Mouse (Mus musculus): ENCODE data around the gene Grm7. TPM values are rescaled to one million over a fixed set of nuclear protein-coding genes. Genes with fewer than 3 reads are reported as not detected.

Grm7 gene
- total RNA-seq, 1 experiment: not detected

- in situ Hi-C loops (cut with MboI; ENCODE audit: low sequenced_read_pairs in 2 of 2, unreplicated experiment in 2 of 2): no loop called here
- Histone ChIP-seq H3K4me1 (ENCODE audit: control insufficient read depth in 2 of 2, insufficient read depth in 2 of 2, low read length in 2 of 2, poor library complexity in 1 of 2) (peaks cover 8 to 9% of the 10 kb centered on the region in 2 experiments), H3K9ac (ENCODE audit: insufficient read depth, low read depth, low read length, poor library complexity, severe bottlenecking) (no peak overlapping the region), H3K27ac (ENCODE audit: insufficient read depth, low read depth, low read length, poor library complexity, severe bottlenecking) (no peak overlapping the region; the same call in 1 of the 2 replicates), H3K36me3 (ENCODE audit: control insufficient read depth, insufficient read depth, low read length, poor library complexity, severe bottlenecking) (no peaks in the 10 kb centered on the region), H3K9me3 (ENCODE audit: control insufficient read depth, insufficient read depth, low read depth, low read length) (no peaks in the 10 kb centered on the region), H3K4me3 (ENCODE audit: insufficient read depth in 1 of 2, low read depth in 1 of 2, low read length in 2 of 2, poor library complexity in 1 of 2, severe bottlenecking in 1 of 2) (no peak overlapping the region)
- DNase-seq (ENCODE audit: low read depth, low spot score): peak; percentile 8
- TF ChIP-seq MAFK (IDR thresholded peaks at IDR 0.05; ENCODE audit: insufficient read depth, low read depth, low read length) (no peak), CHD2 (IDR thresholded peaks at IDR 0.05; ENCODE audit: low read depth, low read length) (no peak), ZNF384 (IDR thresholded peaks at IDR 0.05; ENCODE audit: low read depth, low read length) (no peak), HCFC1 (IDR thresholded peaks at IDR 0.05; ENCODE audit: borderline replicate concordance, insufficient read depth, low read length) (no peak), ZC3H11A (IDR thresholded peaks at IDR 0.05; ENCODE audit: borderline replicate concordance, low read depth, low read length) (no peak)
Measured at GRCm38 (mm10) chr6:111446228-111446627, 800.8 kb downstream of the Grm7 start.

- Histone ChIP-seq H3K4me3 (ENCODE audit: insufficient read depth in 1 of 2, low read depth in 1 of 2, low read length in 2 of 2, poor library complexity in 1 of 2, severe bottlenecking in 1 of 2) (no peak overlapping the region), H3K4me1 (ENCODE audit: control insufficient read depth in 2 of 2, insufficient read depth in 2 of 2, low read length in 2 of 2, poor library complexity in 1 of 2) (peaks cover 8 to 9% of the 10 kb centered on the region in 2 experiments), H3K9ac (ENCODE audit: insufficient read depth, low read depth, low read length, poor library complexity, severe bottlenecking) (no peak overlapping the region), H3K36me3 (ENCODE audit: control insufficient read depth, insufficient read depth, low read length, poor library complexity, severe bottlenecking) (no peaks in the 10 kb centered on the region), H3K27ac (ENCODE audit: insufficient read depth, low read depth, low read length, poor library complexity, severe bottlenecking) (no peak overlapping the region), H3K9me3 (ENCODE audit: control insufficient read depth, insufficient read depth, low read depth, low read length) (no peaks in the 10 kb centered on the region)
- DNase-seq (ENCODE audit: low read depth, low spot score): no peak
- in situ Hi-C loops (cut with MboI; ENCODE audit: low sequenced_read_pairs in 2 of 2, unreplicated experiment in 2 of 2): no loop called here
- TF ChIP-seq ZC3H11A (IDR thresholded peaks at IDR 0.05; ENCODE audit: borderline replicate concordance, low read depth, low read length): no peak
- no peak for TF ChIP-seq CHD2 (IDR thresholded peaks at IDR 0.05; ENCODE audit: low read depth, low read length)
- no peak for TF ChIP-seq ZNF384 (IDR thresholded peaks at IDR 0.05; ENCODE audit: low read depth, low read length)
- no peak for TF ChIP-seq MAFK (IDR thresholded peaks at IDR 0.05; ENCODE audit: insufficient read depth, low read depth, low read length)
- TF ChIP-seq HCFC1 (IDR thresholded peaks at IDR 0.05; ENCODE audit: borderline replicate concordance, insufficient read depth, low read length): no peak
Measured at GRCm38 (mm10) chr6:111447851-111448250, 802.5 kb downstream of the Grm7 start.

- no peak overlapping the region for H3K4me3 ChIP-seq (ENCODE audit: insufficient read depth in 1 of 2, low read depth in 1 of 2, low read length in 2 of 2, poor library complexity in 1 of 2, severe bottlenecking in 1 of 2)
- DNase-seq (ENCODE audit: low read depth, low spot score): peak; percentile 15
- H3K36me3 ChIP-seq (ENCODE audit: control insufficient read depth, insufficient read depth, low read length, poor library complexity, severe bottlenecking): no peaks in the 10 kb centered on the region
- in situ Hi-C loops (cut with MboI; ENCODE audit: low sequenced_read_pairs in 2 of 2, unreplicated experiment in 2 of 2): no loop called here
- TF ChIP-seq CHD2 (IDR thresholded peaks at IDR 0.05; ENCODE audit: low read depth, low read length) (no peak), HCFC1 (IDR thresholded peaks at IDR 0.05; ENCODE audit: borderline replicate concordance, insufficient read depth, low read length) (no peak), MAFK (IDR thresholded peaks at IDR 0.05; ENCODE audit: insufficient read depth, low read depth, low read length) (no peak), ZC3H11A (IDR thresholded peaks at IDR 0.05; ENCODE audit: borderline replicate concordance, low read depth, low read length) (no peak), ZNF384 (IDR thresholded peaks at IDR 0.05; ENCODE audit: low read depth, low read length) (no peak)
- H3K9ac ChIP-seq (ENCODE audit: insufficient read depth, low read depth, low read length, poor library complexity, severe bottlenecking): no peak overlapping the region
- H3K4me1 ChIP-seq (ENCODE audit: control insufficient read depth in 2 of 2, insufficient read depth in 2 of 2, low read length in 2 of 2, poor library complexity in 1 of 2): peaks cover 8 to 9% of the 10 kb centered on the region in 2 experiments
- peak overlapping the region; percentile 13; the same call in 1 of the 2 replicates for H3K27ac ChIP-seq (ENCODE audit: insufficient read depth, low read depth, low read length, poor library complexity, severe bottlenecking)
- no peaks in the 10 kb centered on the region for H3K9me3 ChIP-seq (ENCODE audit: control insufficient read depth, insufficient read depth, low read depth, low read length)
Measured at GRCm38 (mm10) chr6:111449054-111449783, 803.8 kb downstream of the Grm7 start.

GRCm38 (mm10) chr6:111481866-111482265 lies 836.5 kb downstream of the Grm7 start:
- Histone ChIP-seq H3K9me3 (ENCODE audit: control insufficient read depth, insufficient read depth, low read depth, low read length) (no peaks in the 10 kb centered on the region), H3K36me3 (ENCODE audit: control insufficient read depth, insufficient read depth, low read length, poor library complexity, severe bottlenecking) (no peaks in the 10 kb centered on the region), H3K27ac (ENCODE audit: insufficient read depth, low read depth, low read length, poor library complexity, severe bottlenecking) (no peak overlapping the region), H3K4me3 (ENCODE audit: insufficient read depth in 1 of 2, low read depth in 1 of 2, low read length in 2 of 2, poor library complexity in 1 of 2, severe bottlenecking in 1 of 2) (no peak overlapping the region), H3K9ac (ENCODE audit: insufficient read depth, low read depth, low read length, poor library complexity, severe bottlenecking) (no peak overlapping the region), H3K4me1 (ENCODE audit: control insufficient read depth in 2 of 2, insufficient read depth in 2 of 2, low read length in 2 of 2, poor library complexity in 1 of 2) (peaks cover 0 to 3% of the 10 kb centered on the region in 2 experiments; a peak in 1 of 4 replicates)
- in situ Hi-C loops (cut with MboI; ENCODE audit: low sequenced_read_pairs in 2 of 2, unreplicated experiment in 2 of 2): no loop called here
- no peak for DNase-seq (ENCODE audit: low read depth, low spot score)
- TF ChIP-seq HCFC1 (IDR thresholded peaks at IDR 0.05; ENCODE audit: borderline replicate concordance, insufficient read depth, low read length) (no peak), ZC3H11A (IDR thresholded peaks at IDR 0.05; ENCODE audit: borderline replicate concordance, low read depth, low read length) (no peak), CHD2 (IDR thresholded peaks at IDR 0.05; ENCODE audit: low read depth, low read length) (no peak), ZNF384 (IDR thresholded peaks at IDR 0.05; ENCODE audit: low read depth, low read length) (no peak), MAFK (IDR thresholded peaks at IDR 0.05; ENCODE audit: insufficient read depth, low read depth, low read length) (no peak)
